Mouse (Mus musculus): ENCODE measurements around the gene Gsdma. TPM values are rescaled to one million over a fixed set of nuclear protein-coding genes. Genes with fewer than 3 reads are reported as not detected.
"Not testable (repeated sequence)": the region's sequence is repeated elsewhere in the genome, so short reads cannot be mapped to it uniquely, and the experiment has no call there.

Gsdma gene
- polyA plus RNA-seq (2015; fragmentation: Nextera tagmentation; extraction: Ambion mirVana), result 0.06 TPM in 1 of 2 replicates, not detected in the other

DNA sequence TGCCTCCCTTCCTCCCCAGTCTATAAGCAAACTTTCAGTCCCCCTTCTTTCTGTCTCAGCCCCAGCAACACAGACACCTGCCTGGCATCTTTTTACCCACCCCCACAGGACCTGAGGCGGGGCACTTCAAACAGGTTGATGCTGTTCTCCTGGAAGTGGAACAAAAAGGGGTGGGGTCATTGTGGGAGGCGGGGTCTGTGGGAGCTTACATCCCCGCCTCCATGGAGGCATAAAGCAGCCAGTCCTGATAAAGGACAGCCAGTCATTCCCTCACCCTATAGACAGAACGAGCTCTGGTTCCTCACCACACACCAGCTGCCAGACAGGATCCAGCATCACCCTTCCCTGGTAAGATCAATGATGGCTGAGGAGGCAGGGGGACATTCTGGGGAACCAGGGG, at the start of gene Gsdma:
Gene Gsdma, plus strand, starts transcription at position 261 of the 400 bp plus-strand sequence.
- H3K36me3 ChIP-seq, result no peaks in the 10 kb centered on the region
- no peak for ATAC-seq (ENCODE audit: low FRiP score)
- no peak within 1 kb of the TSS for H3K4me3 ChIP-seq (replicated peaks)
- no peak within 1 kb of the TSS for H3K9ac ChIP-seq (replicated peaks)
- H3K9me3 ChIP-seq (replicated peaks), result no peaks in the 10 kb centered on the region
- no peaks in the 10 kb centered on the region for H3K4me1 ChIP-seq
- H3K4me2 ChIP-seq, result no peak within 1 kb of the TSS
- peaks cover 22% of the 10 kb centered on the region; the same call in 1 of the 2 replicates for H3K27me3 ChIP-seq (replicated peaks)
- no peak within 1 kb of the TSS for H3K27ac ChIP-seq (replicated peaks)
- 23% methylated on average over 4 of the region's 4 CpGs for WGBS

DNA sequence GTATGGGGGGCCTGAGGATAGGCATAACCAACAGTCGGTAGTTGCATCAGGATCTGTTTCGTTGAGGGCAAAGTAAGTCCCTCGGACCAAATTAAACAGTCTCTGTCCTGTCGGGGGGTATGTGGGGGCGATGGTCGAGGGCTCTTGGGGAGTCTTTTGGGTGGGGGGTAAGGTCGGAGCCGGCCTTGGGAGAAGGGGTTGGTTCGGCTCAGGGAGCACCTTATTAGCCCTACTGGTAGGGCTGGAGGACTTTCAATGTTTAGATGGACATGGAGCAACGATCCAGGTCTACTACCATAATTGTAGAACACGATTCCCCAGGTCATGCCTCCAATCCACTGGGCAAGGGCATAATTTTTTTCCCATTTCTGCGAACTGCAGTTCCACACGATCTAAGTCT, 43.4 kb upstream of the Gsdma start:
- Histone ChIP-seq H3K4me1 (no peaks in the 10 kb centered on the region), H3K9ac (replicated peaks) (no peak overlapping the region), H3K27ac (replicated peaks) (no peak overlapping the region), H3K4me3 (replicated peaks) (no peak overlapping the region), H3K9me3 (replicated peaks) (no peaks in the 10 kb centered on the region), H3K4me2 (no peak overlapping the region), H3K36me3 (no peaks in the 10 kb centered on the region), H3K27me3 (replicated peaks) (no peaks in the 10 kb centered on the region)
- WGBS, result 93% methylated on average over 13 of the region's 13 CpGs
- no peak for ATAC-seq (ENCODE audit: low FRiP score)

DNA sequence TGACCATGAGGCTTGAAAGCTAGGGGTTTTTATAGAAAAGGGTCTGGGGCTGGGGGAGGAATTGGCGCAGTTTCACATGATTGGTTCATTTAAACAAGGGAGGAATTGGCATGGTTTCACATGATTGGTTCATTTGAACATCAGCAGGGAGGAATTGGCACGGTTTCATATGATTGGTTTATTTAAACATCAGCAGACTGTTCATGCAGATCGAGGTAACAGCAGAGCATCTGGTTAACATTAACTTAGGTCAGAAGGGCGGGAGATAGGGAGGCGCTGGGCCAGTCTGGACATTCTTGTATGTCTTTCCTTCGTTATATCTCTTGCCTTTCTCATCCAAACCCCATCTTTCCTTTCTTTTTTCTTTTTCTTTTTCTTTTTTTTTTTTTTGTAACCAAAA, 40.2 kb upstream of the Gsdma start:
- H3K4me2 ChIP-seq; H3K27ac ChIP-seq (replicated peaks); H3K9me3 ChIP-seq (replicated peaks); H3K27me3 ChIP-seq (replicated peaks); H3K36me3 ChIP-seq; H3K9ac ChIP-seq (replicated peaks); H3K4me1 ChIP-seq; ATAC-seq (ENCODE audit: low FRiP score); H3K4me3 ChIP-seq (replicated peaks): not testable (repeated sequence)
- WGBS, result 86% methylated on average over 6 of the region's 6 CpGs

DNA sequence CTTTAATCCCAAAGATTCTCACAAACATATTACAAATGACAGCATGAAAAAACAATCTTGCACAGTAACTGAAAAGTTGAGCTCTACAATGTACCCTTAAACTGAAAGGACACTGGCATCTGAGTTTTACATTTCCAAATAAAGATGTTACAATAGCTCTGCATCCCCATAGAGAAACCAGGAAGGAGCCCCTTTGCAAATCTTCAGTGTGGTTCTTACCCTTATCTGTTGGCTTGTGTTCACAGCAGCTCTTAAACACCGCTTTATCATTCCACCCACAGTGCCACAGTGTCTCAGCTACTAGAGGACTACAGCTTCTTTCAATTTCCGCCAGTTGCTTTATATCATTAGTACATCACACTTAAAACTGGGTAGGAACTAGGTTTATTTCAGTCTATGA, 39.8 kb upstream of the Gsdma start:
- not testable (repeated sequence) for H3K27me3 ChIP-seq (replicated peaks); H3K4me3 ChIP-seq (replicated peaks); H3K9me3 ChIP-seq (replicated peaks); H3K27ac ChIP-seq (replicated peaks); ATAC-seq (ENCODE audit: low FRiP score); H3K36me3 ChIP-seq; H3K9ac ChIP-seq (replicated peaks); H3K4me1 ChIP-seq; H3K4me2 ChIP-seq
- 90% methylated on average over 2 of the region's 2 CpGs for WGBS

DNA sequence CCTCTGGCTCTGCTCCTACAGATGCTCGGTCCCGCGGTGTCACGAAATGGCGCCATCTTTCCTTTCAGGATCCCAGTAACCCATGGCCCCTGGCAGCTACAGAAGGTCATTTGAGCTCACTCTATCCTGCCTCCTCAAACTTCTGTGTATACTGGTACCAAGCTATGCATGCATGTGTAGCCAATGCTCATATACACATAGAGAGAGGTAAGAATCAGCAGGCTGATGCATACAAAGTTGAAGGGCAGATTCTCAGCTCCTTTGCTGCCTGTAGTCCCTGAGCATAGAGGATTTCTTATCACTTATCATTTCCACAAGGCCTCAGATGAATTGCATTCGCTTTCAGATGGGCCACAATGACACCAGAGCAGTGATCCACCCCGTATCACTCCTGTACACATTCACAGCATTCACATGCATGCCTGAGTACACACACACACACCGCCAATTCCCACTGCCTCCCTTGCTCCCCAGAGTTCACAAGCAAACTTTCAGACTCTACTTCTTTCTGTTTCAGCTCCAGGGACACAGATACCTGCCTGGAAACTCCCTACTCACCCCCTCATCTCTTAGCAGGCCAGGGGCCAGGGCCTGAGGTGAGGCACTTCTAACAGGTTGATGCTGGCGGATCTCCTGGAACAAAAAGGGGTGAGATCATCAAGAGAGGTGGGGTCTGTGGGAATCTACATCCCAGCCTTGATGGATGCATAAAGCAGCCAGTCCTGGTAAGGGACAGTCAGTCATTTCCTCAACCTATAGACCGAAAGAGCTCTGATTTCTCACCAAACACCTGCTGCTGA, 38.3 kb upstream of the Gsdma start, which contains the start of the genes Gm12355 and Gsdma3:
Gene Gm12355, minus strand, starts transcription at position 51 of the 800 bp plus-strand sequence.
Gene Gsdma3, plus strand, starts transcription at position 750 of the 800 bp plus-strand sequence.
- H3K36me3 ChIP-seq, result no peaks in the 10 kb centered on the region
- H3K9me3 ChIP-seq (replicated peaks), result no peaks in the 10 kb centered on the region
- H3K27me3 ChIP-seq (replicated peaks), result no peaks in the 10 kb centered on the region
- no peak within 1 kb of the TSS for H3K27ac ChIP-seq (replicated peaks)
- no peak within 1 kb of the TSS for H3K9ac ChIP-seq (replicated peaks)
- ATAC-seq (ENCODE audit: low FRiP score), result no peak
- H3K4me1 ChIP-seq, result no peaks in the 10 kb centered on the region
- H3K4me2 ChIP-seq, result no peak within 1 kb of the TSS
- 91% methylated on average over 10 of the region's 10 CpGs for WGBS
- no peak within 1 kb of the TSS for H3K4me3 ChIP-seq (replicated peaks)

DNA sequence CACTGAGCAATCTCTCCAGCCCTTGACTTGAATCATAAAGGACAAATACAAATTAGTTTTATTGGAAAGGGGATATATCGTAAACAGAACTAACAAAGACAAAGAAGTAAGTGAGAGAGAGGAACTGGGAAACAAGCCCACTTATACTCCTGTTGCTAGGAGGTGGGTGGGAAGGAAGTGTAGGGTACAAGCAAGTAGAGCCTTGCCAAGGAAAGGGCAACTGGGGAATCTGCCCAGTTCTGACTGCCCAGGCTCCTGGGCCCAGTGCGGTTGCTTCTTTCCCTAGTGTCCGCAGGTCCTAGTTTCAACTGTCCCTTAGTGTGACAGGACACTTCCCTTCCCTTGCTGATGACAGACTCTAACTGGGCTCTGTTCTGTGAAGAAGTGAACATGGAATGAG, 35.4 kb upstream of the Gsdma start:
- Histone ChIP-seq H3K4me1 (no peaks in the 10 kb centered on the region), H3K27ac (replicated peaks) (no peak overlapping the region), H3K9ac (replicated peaks) (no peak overlapping the region), H3K27me3 (replicated peaks) (no peaks in the 10 kb centered on the region), H3K4me2 (no peak overlapping the region), H3K9me3 (replicated peaks) (no peaks in the 10 kb centered on the region), H3K4me3 (replicated peaks) (no peak overlapping the region), H3K36me3 (no peaks in the 10 kb centered on the region)
- ATAC-seq (ENCODE audit: low FRiP score), result no peak
- WGBS, result 85% methylated on average over 3 of the region's 3 CpGs

DNA sequence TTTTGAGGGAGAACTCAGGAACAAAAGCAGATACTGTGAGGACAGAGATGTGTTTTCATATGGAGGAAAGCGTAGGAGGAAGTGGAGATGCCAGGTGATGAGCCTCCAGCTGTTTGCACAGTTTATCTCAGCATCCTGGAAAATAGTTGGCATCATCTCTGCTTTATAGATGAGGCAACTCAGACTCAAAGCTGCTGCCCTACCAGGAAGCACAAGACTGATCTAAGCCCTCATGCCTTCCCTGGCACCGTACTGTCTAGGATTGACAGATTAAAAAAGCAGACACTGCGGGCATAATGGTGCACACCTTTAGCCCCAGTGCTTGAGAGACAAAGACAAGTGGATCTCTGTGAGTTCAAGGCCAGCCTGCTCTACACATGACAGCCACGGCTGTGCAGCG, 33.5 kb upstream of the Gsdma start:
- no peak for ATAC-seq (ENCODE audit: low FRiP score)
- Histone ChIP-seq H3K4me2 (no peak overlapping the region), H3K9ac (replicated peaks) (no peak overlapping the region), H3K4me1 (no peaks in the 10 kb centered on the region), H3K9me3 (replicated peaks) (no peaks in the 10 kb centered on the region), H3K4me3 (replicated peaks) (no peak overlapping the region), H3K27ac (replicated peaks) (no peak overlapping the region), H3K27me3 (replicated peaks) (no peaks in the 10 kb centered on the region), H3K36me3 (no peaks in the 10 kb centered on the region)
- WGBS, result 94% methylated on average over 5 of the region's 5 CpGs

DNA sequence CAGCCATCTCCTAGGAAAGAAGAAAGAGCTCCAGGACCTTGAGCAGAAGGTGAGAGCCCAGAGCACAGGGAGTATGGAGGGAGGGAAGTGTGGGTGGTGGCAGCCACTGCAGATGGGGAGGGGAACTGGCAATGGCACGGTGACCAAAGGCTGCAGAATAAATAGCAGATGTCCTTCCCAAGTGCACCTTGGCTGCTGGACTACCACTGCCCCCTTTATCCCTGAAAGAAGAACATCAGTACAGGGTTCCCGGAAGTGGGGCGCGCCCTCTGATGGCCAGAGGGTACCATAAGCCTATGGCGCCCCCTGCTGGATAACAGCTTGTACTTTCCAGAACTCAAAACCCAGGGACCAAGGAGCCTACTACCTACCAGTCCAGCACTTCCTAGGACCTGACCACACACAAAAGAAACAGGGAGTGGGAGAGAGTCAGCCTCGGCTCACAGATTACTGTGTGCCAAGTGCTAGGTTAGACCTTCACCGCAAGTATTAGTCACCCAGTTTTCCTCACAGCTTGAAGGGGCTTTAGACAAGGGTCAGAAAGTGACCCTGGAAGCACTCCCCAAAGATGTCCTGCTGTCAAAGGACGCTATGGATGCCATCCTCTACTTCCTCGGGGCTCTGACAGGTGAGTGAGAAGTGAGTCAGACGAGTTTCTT, 28.7 kb upstream of the Gsdma start:
- not testable (repeated sequence) for H3K9ac ChIP-seq (replicated peaks); H3K4me1 ChIP-seq; H3K27ac ChIP-seq (replicated peaks); ATAC-seq (ENCODE audit: low FRiP score); H3K9me3 ChIP-seq (replicated peaks); H3K4me3 ChIP-seq (replicated peaks); H3K36me3 ChIP-seq; H3K4me2 ChIP-seq; H3K27me3 ChIP-seq (replicated peaks)
- 34% methylated on average over 10 of the region's 10 CpGs for WGBS

DNA sequence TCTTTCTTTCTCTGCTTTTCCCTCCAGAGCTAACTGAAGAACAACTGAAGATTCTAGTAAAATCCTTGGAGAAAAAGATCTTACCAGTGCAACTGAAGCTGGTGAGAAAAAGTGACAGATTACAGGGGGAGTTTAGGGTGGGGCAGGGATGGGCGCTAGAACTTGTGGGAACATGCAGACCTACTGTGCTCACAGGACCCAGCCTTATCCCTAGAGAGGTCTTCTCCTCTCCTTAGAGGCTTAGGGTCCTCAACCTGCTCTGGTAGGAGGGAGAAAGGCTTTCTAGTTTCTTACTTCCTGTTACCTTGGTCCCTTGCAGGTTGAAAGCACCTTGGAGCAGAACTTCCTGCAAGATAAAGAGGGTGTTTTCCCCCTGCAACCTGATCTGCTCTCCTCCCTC, 26.6 kb upstream of the Gsdma start:
- 0 out of 2 replicates have a peak, but pooled peaks cover 4% of the 10 kb centered on the region for H3K27me3 ChIP-seq (replicated peaks)
- 86% methylated on average over 1 of the region's 1 CpGs for WGBS
- no peak overlapping the region for H3K4me3 ChIP-seq (replicated peaks)
- H3K9me3 ChIP-seq (replicated peaks), result no peaks in the 10 kb centered on the region
- no peak overlapping the region for H3K4me2 ChIP-seq
- ATAC-seq (ENCODE audit: low FRiP score), result no peak
- H3K4me1 ChIP-seq, result no peaks in the 10 kb centered on the region
- no peak overlapping the region for H3K9ac ChIP-seq (replicated peaks)
- no peaks in the 10 kb centered on the region for H3K36me3 ChIP-seq
- no peak overlapping the region for H3K27ac ChIP-seq (replicated peaks)

DNA sequence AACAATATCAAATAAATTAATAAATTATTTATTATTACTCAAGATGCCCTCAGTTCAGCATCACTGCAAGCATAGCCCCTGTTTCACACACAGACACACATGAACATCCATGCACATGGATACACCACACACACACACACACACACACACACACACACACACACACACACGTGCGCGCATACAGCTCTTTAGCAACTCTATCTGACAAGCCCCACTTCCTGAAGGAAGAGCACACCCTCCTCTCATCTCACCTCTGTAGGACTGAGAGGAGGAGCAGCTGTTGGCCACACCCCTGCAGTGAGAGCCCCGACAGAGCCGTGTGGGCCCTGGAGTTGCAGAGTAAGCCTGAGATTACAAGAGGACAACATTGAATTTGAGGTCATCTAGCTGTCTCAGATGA, 24.1 kb upstream of the Gsdma start:
- no peak overlapping the region for H3K4me3 ChIP-seq (replicated peaks)
- no peak overlapping the region for H3K4me2 ChIP-seq
- H3K27ac ChIP-seq (replicated peaks), result no peak overlapping the region
- no peak overlapping the region for H3K9ac ChIP-seq (replicated peaks)
- H3K36me3 ChIP-seq, result no peaks in the 10 kb centered on the region
- WGBS, result 73% methylated on average over 5 of the region's 5 CpGs
- H3K9me3 ChIP-seq (replicated peaks), result no peaks in the 10 kb centered on the region
- no peaks in the 10 kb centered on the region for H3K4me1 ChIP-seq
- H3K27me3 ChIP-seq (replicated peaks), result 0 out of 2 replicates have a peak, but pooled peaks cover 4% of the 10 kb centered on the region
- ATAC-seq (ENCODE audit: low FRiP score), result no peak

DNA sequence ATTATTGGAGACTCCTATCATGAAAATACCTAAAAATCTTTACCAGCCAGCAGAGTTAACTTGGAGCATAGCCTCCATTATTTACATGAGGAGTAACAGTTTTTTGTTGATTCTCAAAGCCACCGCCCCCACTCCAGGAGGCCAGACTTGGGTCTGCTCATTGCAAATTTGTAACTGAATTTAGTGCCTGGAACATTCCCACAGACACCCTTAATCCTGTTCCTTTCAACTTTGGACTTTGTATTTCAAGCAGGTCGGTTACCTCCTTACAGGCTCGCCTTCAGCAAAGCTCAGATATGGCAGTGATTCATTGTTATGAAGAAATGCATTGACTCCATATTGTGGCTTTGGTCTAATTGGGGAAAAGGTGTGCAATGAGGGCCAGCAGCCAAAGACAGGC, 19.4 kb upstream of the Gsdma start:
- no peak overlapping the region for H3K9ac ChIP-seq (replicated peaks)
- no peaks in the 10 kb centered on the region for H3K9me3 ChIP-seq (replicated peaks)
- no peaks in the 10 kb centered on the region for H3K36me3 ChIP-seq
- no peak for ATAC-seq (ENCODE audit: low FRiP score)
- peaks cover 10% of the 10 kb centered on the region; the same call in 1 of the 2 replicates for H3K27me3 ChIP-seq (replicated peaks)
- no peak overlapping the region for H3K4me2 ChIP-seq
- H3K27ac ChIP-seq (replicated peaks), result no peak overlapping the region
- WGBS, result 94% methylated on average over 3 of the region's 3 CpGs
- H3K4me3 ChIP-seq (replicated peaks), result no peak overlapping the region
- H3K4me1 ChIP-seq, result no peaks in the 10 kb centered on the region

DNA sequence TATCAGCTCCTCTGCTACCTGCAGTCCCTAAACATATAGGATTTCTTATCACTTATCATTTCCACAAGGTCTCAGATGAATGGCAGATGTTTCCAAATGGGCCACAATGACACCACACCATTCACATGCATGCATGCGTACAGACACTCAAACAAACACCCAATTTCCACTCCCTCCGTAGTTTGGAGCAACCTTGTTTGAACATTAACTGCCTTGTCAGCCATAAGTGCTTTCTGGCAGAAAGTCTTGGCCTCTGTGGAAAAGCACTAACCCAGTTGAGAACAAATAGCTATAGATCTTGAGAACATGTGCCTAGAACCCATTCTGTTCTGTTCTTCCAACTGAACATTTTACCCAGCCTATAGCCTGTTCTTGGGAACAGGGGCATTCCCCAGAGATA, 18.2 kb upstream of the Gsdma start:
- Histone ChIP-seq H3K27ac (replicated peaks) (no peak overlapping the region), H3K27me3 (replicated peaks) (peaks cover 6% of the 10 kb centered on the region; the same call in 1 of the 2 replicates), H3K9me3 (replicated peaks) (no peaks in the 10 kb centered on the region), H3K36me3 (no peaks in the 10 kb centered on the region), H3K9ac (replicated peaks) (no peak overlapping the region), H3K4me3 (replicated peaks) (no peak overlapping the region), H3K4me1 (no peaks in the 10 kb centered on the region), H3K4me2 (no peak overlapping the region)
- no peak for ATAC-seq (ENCODE audit: low FRiP score)
- 76% methylated on average over 2 of the region's 2 CpGs for WGBS
